ENCODE assay signal across 8 mouse cellular contexts in the genomic region with DNA sequence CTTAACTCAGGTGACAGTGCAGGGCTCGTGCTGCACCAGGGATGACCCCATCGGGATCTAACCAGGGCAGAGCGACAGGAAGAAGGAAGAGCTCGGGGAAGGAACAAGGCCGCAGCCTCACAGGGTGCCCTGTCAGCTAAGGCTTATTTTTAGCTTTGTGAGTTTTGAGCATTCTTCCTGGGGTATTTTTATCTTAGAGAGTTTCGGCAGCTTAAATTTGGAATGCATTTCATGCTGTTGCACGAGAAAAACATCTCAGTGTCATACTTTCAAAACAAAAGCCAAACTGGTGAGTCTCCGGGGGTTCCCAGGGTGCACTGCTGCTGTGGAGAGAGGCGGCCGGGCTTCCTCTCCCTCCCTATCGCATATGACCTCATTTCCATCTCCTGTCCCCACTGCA. TPM values are rescaled to one million over a fixed set of nuclear protein-coding genes. Genes with fewer than 3 reads are reported as not detected.
DNase-seq lines count a peak whose midpoint lies in the region; ATAC-seq and TF ChIP-seq lines count a peak whose summit lies in the region.

No protein-coding gene starts in this region.

- no peak for TF ChIP-seq EP300 in ES-Bruce4 (IDR thresholded peaks at IDR 0.05; ENCODE audit: insufficient read depth, low read depth, low read length)

- peak overlapping the region; percentile 40 for H3K9ac ChIP-seq in ES-Bruce4 (ENCODE audit: low read depth, poor library complexity, severe bottlenecking)
- no peak overlapping the region for H3K9ac ChIP-seq in stomach, embryonic 16.5 days (ENCODE audit: low read length)

- no peak for ATAC-seq in stomach, embryonic 16.5 days (ENCODE audit: insufficient read depth, low FRiP score)

- no peak for TF ChIP-seq CTCF in ES-Bruce4 (IDR thresholded peaks at IDR 0.05; ENCODE audit: low read depth, low read length)

- H3K4me1 ChIP-seq in ES-Bruce4 (ENCODE audit: control insufficient read depth, insufficient read depth, low read length), result no peaks in the 10 kb centered on the region
- peaks cover 8% of the 10 kb centered on the region for H3K4me1 ChIP-seq in stomach, embryonic 16.5 days (ENCODE audit: control insufficient read depth, insufficient read depth, low read length)

- peak; percentile 56 for DNase-seq in adrenal gland, postnatal 10 days
- DNase-seq in adrenal gland, postnatal 4 days (ENCODE audit: low spot score in 2 of 2), result no peak
- peak; percentile 77 to 81 for DNase-seq in heart, adult 9 months (ENCODE audit: low spot score in 2 of 2)
- DNase-seq in kidney, postnatal 14 days, result peak; percentile 72
- DNase-seq in layer of hippocampus, adult 9-11 months, result no peak
- no peak for DNase-seq in yolk sac, embryonic 10.5 days (ENCODE audit: low spot score)

- H3K9me3 ChIP-seq in ES-Bruce4 (replicated peaks; ENCODE audit: control insufficient read depth, insufficient read depth, low read length, poor library complexity, severe bottlenecking), result no peaks in the 10 kb centered on the region
- no peaks in the 10 kb centered on the region for H3K9me3 ChIP-seq in stomach, embryonic 16.5 days (replicated peaks; ENCODE audit: control insufficient read depth, low read length)

- no peaks in the 10 kb centered on the region for H3K27me3 ChIP-seq in ES-Bruce4 (ENCODE audit: control insufficient read depth, insufficient read depth, low read length, poor library complexity, severe bottlenecking)
- H3K27me3 ChIP-seq in stomach, embryonic 16.5 days (ENCODE audit: control insufficient read depth, insufficient read depth, low read length), result no peaks in the 10 kb centered on the region

- TF ChIP-seq POLR2A in ES-Bruce4 (IDR thresholded peaks at IDR 0.05; ENCODE audit: insufficient read depth, low read length), result no peak

- no peaks in the 10 kb centered on the region for H3K36me3 ChIP-seq in ES-Bruce4 (ENCODE audit: control insufficient read depth, insufficient read depth, low read length, poor library complexity, severe bottlenecking)
- H3K36me3 ChIP-seq in stomach, embryonic 16.5 days (ENCODE audit: control insufficient read depth, insufficient read depth, low read length), result no peaks in the 10 kb centered on the region

- H3K4me2 ChIP-seq in stomach, embryonic 16.5 days (ENCODE audit: low read depth, low read length), result no peak overlapping the region

- H3K4me3 ChIP-seq in ES-Bruce4 (ENCODE audit: low read depth, low read length), result no peak overlapping the region
- no peak overlapping the region for H3K4me3 ChIP-seq in stomach, embryonic 16.5 days (replicated peaks; ENCODE audit: low read length)

- H3K27ac ChIP-seq in ES-Bruce4 (ENCODE audit: insufficient read depth, low read length), result peak overlapping the region; percentile 9; the same call in 1 of the 2 replicates
- peak overlapping the region; percentile 80 for H3K27ac ChIP-seq in stomach, embryonic 16.5 days (ENCODE audit: low read length)

- 54% methylated on average over 11 of the region's 11 CpGs for WGBS in stomach, embryonic 16.5 days

RNA-seq across cellular contexts. Expression of gene Strn3, which starts 37.4 kb away (rescaled TPM):
- 10 to 100 TPM; 74.4 to 83.2 TPM for total RNA-seq in adrenal gland, postnatal 10 days (2021)
- total RNA-seq in adrenal gland, postnatal 4 days (2021), result 10 to 100 TPM; 81.6 to 84.8 TPM
- polyA plus RNA-seq in ES-Bruce4 (2011; ENCODE audit: insufficient read depth, insufficient read length, low read depth, missing spikeins), result 106 and 109 TPM in 2 replicates
- 28.1 and 28.4 TPM in 2 replicates for polyA plus RNA-seq in stomach, embryonic 16.5 days (2015; fragmentation: Nextera tagmentation; extraction: Ambion mirVana)

RNA-seq across cellular contexts. Expression of gene Ap4s1, which starts 38.2 kb away (rescaled TPM):
- total RNA-seq in adrenal gland, postnatal 10 days (2021), result 10 to 100 TPM; 20.6 to 26.4 TPM
- 10 to 100 TPM; 19.9 to 21.5 TPM for total RNA-seq in adrenal gland, postnatal 4 days (2021)
- 10.2 and 11.3 TPM in 2 replicates for polyA plus RNA-seq in ES-Bruce4 (2011; ENCODE audit: insufficient read depth, insufficient read length, low read depth, missing spikeins)
- 18.5 and 22.9 TPM in 2 replicates for polyA plus RNA-seq in stomach, embryonic 16.5 days (2015; fragmentation: Nextera tagmentation; extraction: Ambion mirVana)

Comparison
In these comparisons a context has a peak if more than half of its experiments do, and no peak if none do; other contexts are left out.
1. DNase-seq: peak in adrenal gland, postnatal 10 days (single experiment), heart, adult 9 months (2 of 2) and kidney, postnatal 14 days (single experiment); none in adrenal gland, postnatal 4 days (0 of 2), layer of hippocampus, adult 9-11 months (single experiment) and yolk sac, embryonic 10.5 days (single experiment).